Mouse (Mus musculus) testis, adult 2 months (tissue): ENCODE measurements around the gene Thbs1. TPM values are rescaled to one million over a fixed set of nuclear protein-coding genes. Genes with fewer than 3 reads are reported as not detected.

Experiments
- H3K27ac ChIP-seq: fragments of 200-500 bp; 2 replicates; pipeline ENCODE4 v1.5.1; 2012; ENCODE audit warnings: low read depth, low read length; ENCODE audit not compliant: control insufficient read depth, insufficient read depth
- H3K27me3 ChIP-seq: fragments of 200-500 bp; 2 replicates; pipeline ENCODE4 v1.6.1; 2012; ENCODE audit warnings: mild to moderate bottlenecking, low read length, moderate library complexity; ENCODE audit not compliant: control insufficient read depth, insufficient read depth
- H3K36me3 ChIP-seq: fragments of 200-500 bp; 2 replicates; pipeline ENCODE4 v1.6.1; 2012; ENCODE audit warnings: mild to moderate bottlenecking, low read length; ENCODE audit not compliant: control insufficient read depth, insufficient read depth
- H3K4me1 ChIP-seq: fragments of 200-500 bp; 2 replicates; pipeline ENCODE4 v1.6.1; 2012; ENCODE audit warnings: low read length; ENCODE audit not compliant: control insufficient read depth, insufficient read depth
- H3K4me3 ChIP-seq: fragments of 200-500 bp; 2 replicates; pipeline ENCODE4 v1.5.1; 2012; ENCODE audit warnings: low read depth, mild to moderate bottlenecking, low read length, moderate library complexity, mixed read lengths; ENCODE audit not compliant: control insufficient read depth
- CTCF ChIP-seq: fragments of 200-500 bp; IDR thresholded peaks from 2 replicates; pipeline ENCODE4 v1.5.1; 2012; ENCODE audit warnings: low read depth, mild to moderate bottlenecking, inconsistent platforms, low read length, moderate library complexity; ENCODE audit not compliant: control insufficient read depth, insufficient read depth, insufficient replicate concordance
- POLR2A ChIP-seq: fragments of 200-500 bp; IDR thresholded peaks from 2 replicates; pipeline ENCODE4 v1.6.1; 2012; ENCODE audit warnings: low read depth, mild to moderate bottlenecking, inconsistent platforms, low read length, moderate library complexity; ENCODE audit not compliant: control insufficient read depth
- polyA plus RNA-seq: library from polyadenylated mRNA; depleted of rRNA; stranded (reverse); fragments of >200 nt; gene quantifications from 2 replicates; pipeline ENCODE4 v1.2.3, GENCODE M21; 2012

Thbs1 gene
- polyA plus RNA-seq, 1 experiment = 1.1 TPM

DNA sequence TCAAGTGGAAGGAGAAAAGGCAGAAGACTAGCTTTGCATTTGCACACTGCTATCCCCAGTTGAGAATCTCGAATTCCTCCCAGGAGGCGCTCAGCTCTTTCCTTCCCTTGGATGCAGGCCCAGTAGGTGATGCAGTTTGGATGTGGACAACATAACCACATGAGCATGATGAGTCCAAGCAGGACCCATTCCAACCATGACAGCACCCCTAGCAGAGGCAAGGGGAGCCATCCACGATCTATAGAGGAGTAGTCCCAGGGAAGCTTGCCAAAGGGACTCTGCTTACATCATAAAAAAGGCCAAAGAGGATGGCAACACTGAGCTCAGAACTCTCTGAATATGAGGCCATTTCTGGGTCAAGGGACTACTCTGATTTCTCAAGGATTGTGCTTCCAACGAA is 32.5 kb upstream of the Thbs1 start:
- Histone ChIP-seq H3K4me1 (no peaks in the 10 kb centered on the region), H3K4me3 (no peak overlapping the region), H3K27me3 (no peaks in the 10 kb centered on the region), H3K27ac (no peak overlapping the region), H3K36me3 (no peaks in the 10 kb centered on the region)
- TF ChIP-seq CTCF = no peak
- TF ChIP-seq POLR2A = no peak

DNA sequence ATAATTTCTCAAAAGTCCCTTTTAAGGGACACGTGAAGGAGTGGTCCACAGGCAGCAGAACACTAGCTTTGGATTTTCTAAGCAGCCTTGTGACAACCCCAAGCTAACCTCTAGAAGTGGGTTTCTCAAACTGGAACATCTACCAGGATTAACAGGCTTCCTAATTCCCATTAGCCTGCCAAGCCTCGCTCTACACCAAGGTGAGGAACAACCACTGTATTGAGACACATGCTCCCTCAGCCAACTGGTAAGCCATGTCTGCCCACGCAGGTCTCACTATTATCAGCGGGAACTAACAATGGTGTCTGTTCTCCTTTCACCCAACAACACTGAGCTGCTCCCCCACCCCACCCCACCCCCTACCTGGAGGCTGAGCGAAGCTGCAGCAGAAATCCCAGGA is 30.1 kb upstream of the Thbs1 start:
- TF ChIP-seq CTCF (no peak), POLR2A (no peak)
- Histone ChIP-seq H3K4me1 (no peaks in the 10 kb centered on the region), H3K27me3 (no peaks in the 10 kb centered on the region), H3K4me3 (no peak overlapping the region), H3K27ac (no peak overlapping the region), H3K36me3 (no peaks in the 10 kb centered on the region)

DNA sequence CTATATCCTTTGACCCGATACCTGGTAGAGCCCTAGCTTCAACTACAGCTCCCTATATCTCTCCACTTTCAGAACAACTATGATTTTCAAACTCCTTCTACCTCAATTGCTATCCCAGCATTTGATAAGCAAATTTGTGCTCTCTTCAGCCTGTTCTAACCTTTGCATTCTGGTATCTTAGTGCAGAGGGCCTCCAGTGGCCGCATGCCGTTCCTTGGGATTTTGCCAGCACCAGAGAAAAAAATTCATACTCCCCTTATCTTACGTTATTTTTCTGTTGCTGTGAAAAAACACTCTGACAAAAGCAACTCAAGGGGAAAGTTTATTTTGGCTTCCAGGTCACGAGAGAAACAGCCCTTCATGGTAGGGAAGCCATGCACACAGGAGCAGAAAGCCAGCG is 28.0 kb upstream of the Thbs1 start:
- no peak overlapping the region for H3K27ac ChIP-seq
- no peak for TF ChIP-seq POLR2A
- no peak for TF ChIP-seq CTCF
- no peaks in the 10 kb centered on the region for H3K27me3 ChIP-seq

DNA sequence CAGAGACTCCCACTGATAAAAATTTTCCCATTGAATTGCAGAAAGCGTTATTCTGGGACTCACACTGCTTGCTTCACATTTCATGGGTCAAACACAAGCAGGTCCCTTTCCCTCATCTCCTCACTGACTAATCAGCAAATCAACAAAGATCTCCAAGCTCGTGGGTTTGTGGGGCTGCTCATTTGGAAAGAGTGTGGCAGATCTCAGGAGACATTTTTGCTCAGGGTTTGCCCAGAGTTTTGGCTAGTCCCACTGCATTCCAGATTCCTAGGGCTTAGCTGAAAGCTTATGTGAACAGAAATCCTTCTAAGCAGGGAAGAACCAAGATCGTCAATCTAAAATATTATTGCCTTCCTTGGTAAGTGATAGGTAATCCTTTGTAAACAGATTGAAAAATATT is 27.0 kb upstream of the Thbs1 start:
- TF ChIP-seq POLR2A (no peak), CTCF (no peak)
- H3K4me3 ChIP-seq = no peak overlapping the region
- no peak overlapping the region for H3K27ac ChIP-seq
- no peaks in the 10 kb centered on the region for H3K27me3 ChIP-seq
- H3K36me3 ChIP-seq = no peaks in the 10 kb centered on the region
- H3K4me1 ChIP-seq = no peaks in the 10 kb centered on the region

More for the DNA sequence above, 28.0 kb upstream of the Thbs1 start:
- Histone ChIP-seq H3K4me1 (no peaks in the 10 kb centered on the region), H3K4me3 (no peak overlapping the region), H3K36me3 (no peaks in the 10 kb centered on the region)

DNA sequence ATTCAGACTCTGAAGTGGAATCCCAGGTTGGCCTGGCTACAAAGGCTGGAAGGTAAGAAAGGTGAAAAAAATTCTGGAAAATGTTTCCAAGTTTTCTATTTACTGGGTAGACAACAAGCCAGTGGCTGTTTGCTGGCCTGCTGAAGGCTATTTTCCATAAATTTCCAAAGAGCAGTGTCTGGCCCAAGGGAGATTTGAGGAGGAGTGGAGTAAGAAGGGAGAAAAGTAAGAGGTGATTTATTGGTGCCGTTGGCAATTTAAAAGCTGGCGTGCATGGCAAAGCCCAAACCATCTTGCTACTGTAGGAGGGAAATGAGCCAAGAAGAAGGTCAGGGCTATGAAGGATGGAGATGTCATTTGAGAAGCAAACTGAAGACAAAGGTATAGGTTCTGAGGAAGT is 26.0 kb upstream of the Thbs1 start:
- Histone ChIP-seq H3K27me3 (no peaks in the 10 kb centered on the region), H3K36me3 (no peaks in the 10 kb centered on the region), H3K27ac (no peak overlapping the region), H3K4me1 (no peaks in the 10 kb centered on the region), H3K4me3 (no peak overlapping the region)
- no peak for TF ChIP-seq POLR2A
- no peak for TF ChIP-seq CTCF

DNA sequence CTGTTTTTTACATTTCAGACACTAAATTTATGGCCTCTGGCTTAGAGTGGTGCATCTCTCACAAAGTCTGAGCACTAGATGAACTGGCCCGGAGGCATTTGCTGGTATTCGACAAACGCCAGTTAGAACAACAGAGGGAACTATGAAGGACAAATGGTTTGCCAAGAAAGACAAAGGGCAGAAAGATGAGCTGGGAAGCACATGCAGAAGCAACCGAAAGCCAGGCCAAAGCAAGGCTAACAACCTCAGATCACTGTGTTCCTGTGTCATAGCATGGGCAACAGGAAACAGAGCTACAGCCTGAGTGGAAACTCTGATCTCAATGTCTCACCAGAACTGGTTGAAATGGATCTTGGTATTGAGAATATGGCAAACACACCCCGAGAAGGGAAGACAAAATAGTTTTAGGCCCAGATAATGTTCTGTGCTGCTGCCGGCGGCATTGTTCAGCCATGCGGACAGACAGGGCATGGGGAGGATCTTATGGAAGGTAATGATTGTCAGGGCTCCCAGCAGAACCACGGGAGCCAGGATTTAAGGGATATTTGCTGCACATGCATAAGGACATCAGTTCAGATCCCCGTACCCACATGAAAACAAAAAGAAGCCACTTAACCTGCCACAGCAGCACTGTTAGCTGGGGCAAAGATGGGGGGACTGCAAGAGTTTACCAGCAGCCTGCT is 24.5 kb upstream of the Thbs1 start:
- H3K4me3 ChIP-seq = no peak overlapping the region
- TF ChIP-seq CTCF (no peak), POLR2A (no peak)
- H3K36me3 ChIP-seq = no peaks in the 10 kb centered on the region
- H3K27ac ChIP-seq = no peak overlapping the region
- no peaks in the 10 kb centered on the region for H3K27me3 ChIP-seq
- no peaks in the 10 kb centered on the region for H3K4me1 ChIP-seq

DNA sequence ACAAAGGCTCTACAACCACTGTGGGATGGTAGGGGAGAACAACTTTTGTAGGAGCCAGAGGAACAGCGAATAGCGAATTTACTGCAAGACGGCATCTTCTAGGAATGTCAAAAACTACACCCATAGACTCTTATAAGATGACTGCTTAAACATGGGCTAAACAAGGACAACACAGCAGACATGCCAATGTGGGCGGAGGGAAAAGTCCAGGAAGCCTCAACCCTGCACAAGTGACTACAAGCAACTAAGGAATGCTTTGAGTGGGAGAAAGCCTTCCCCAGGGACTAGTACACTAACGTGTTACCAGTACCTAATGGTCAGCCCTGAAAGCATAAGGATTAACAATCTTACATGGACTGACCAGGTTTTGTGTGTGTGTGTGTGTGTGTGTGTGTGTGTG is 20.4 kb upstream of the Thbs1 start:
- Histone ChIP-seq H3K27ac (no peak overlapping the region), H3K27me3 (no peaks in the 10 kb centered on the region), H3K4me3 (no peak overlapping the region), H3K4me1 (no peaks in the 10 kb centered on the region), H3K36me3 (no peaks in the 10 kb centered on the region)
- no peak for TF ChIP-seq POLR2A
- TF ChIP-seq CTCF = no peak
